ENCODE assay signal across 28 mouse cellular contexts in genomic region chr10:79956643-79957154, GRCm38 (mm10). TPM values are rescaled to one million over a fixed set of nuclear protein-coding genes. Genes with fewer than 3 reads are reported as not detected.
A peak's percentile ranks its signal among the peaks of the same experiment; 100 is the strongest.
DNase-seq lines count a peak whose midpoint lies in the region; ATAC-seq lines count a peak whose summit lies in the region.
"Had no signal": no experiment of that assay in that cellular context is flagged by ENCODE, and none has a peak within 500 bp of the region (broad histone marks: within the 10 kb centered on the region; RNA-seq: fewer than 3 reads in every experiment).

No protein-coding gene starts in this region.

- H3K36me3 ChIP-seq in hindbrain, embryonic 13.5 days = peaks cover 18% of the 10 kb centered on the region
- peaks cover 13% of the 10 kb centered on the region for H3K36me3 ChIP-seq in hindbrain, embryonic 12.5 days
- H3K36me3 ChIP-seq in lung, embryonic 16.5 days (ENCODE audit: control insufficient read depth, insufficient read depth, low read length) = peaks cover 1% of the 10 kb centered on the region

- H3K4me3 ChIP-seq in hindbrain, embryonic 13.5 days = no peak overlapping the region
- no peak overlapping the region for H3K4me3 ChIP-seq in hindbrain, embryonic 12.5 days
- H3K4me3 ChIP-seq in lung, embryonic 16.5 days (ENCODE audit: low read length) = no peak overlapping the region
- H3K4me3 ChIP-seq: embryonic facial prominence, embryonic 12.5 days; forebrain, embryonic 15.5 days; kidney, embryonic 15.5 days; midbrain, embryonic 12.5 days had no signal

- WGBS in hindbrain, embryonic 13.5 days = 20% methylated on average over 4 of the region's 4 CpGs
- WGBS in hindbrain, embryonic 12.5 days = 19% methylated on average over 4 of the region's 4 CpGs
- WGBS in lung, embryonic 16.5 days = 16% methylated on average over 4 of the region's 4 CpGs

- H3K9me3 ChIP-seq in hindbrain, embryonic 13.5 days = no peaks in the 10 kb centered on the region
- H3K9me3 ChIP-seq in hindbrain, embryonic 12.5 days (replicated peaks) = no peaks in the 10 kb centered on the region
- H3K9me3 ChIP-seq in lung, embryonic 16.5 days (ENCODE audit: control insufficient read depth, low read length) = no peaks in the 10 kb centered on the region
- H3K9me3 ChIP-seq: embryonic facial prominence, embryonic 12.5 days; forebrain, embryonic 15.5 days; kidney, embryonic 15.5 days; midbrain, embryonic 12.5 days had no signal

- DNase-seq in embryo, embryonic 10 days (ENCODE audit: low spot score) = peak; percentile 71
- DNase-seq in embryo, embryonic 11 days = no peak
- DNase-seq in lung, adult 18-20 months = no peak
- no peak for DNase-seq in left cerebral cortex, postnatal 10 days (ENCODE audit: extremely low spot score in 1 of 2, low spot score in 2 of 2)
- no peak for DNase-seq in cerebellum, postnatal 10 days
- DNase-seq: adrenal gland, postnatal 14 days; cerebellum, adult 2 months; cerebellum, postnatal 36 days; heart, postnatal 4 days; kidney, postnatal 4 days; layer of hippocampus, adult 9-11 months; liver; liver, postnatal 0 days; lung, postnatal 14 days; right cerebral cortex, postnatal 14 days; thymus, adult 2 months; thymus, postnatal 4 days had no signal

- H3K4me1 ChIP-seq in hindbrain, embryonic 13.5 days (replicated peaks) = peaks cover 13% of the 10 kb centered on the region
- H3K4me1 ChIP-seq in hindbrain, embryonic 12.5 days = peaks cover 13% of the 10 kb centered on the region
- peaks cover 16% of the 10 kb centered on the region for H3K4me1 ChIP-seq in lung, embryonic 16.5 days (replicated peaks; ENCODE audit: control insufficient read depth, insufficient read depth, low read length)

- intact Hi-C loops in left cerebral cortex, postnatal 10 days (cut with DNase I) = loop anchor here (10.0 kb wide), 1 partner anchor 122 kb away; no protein-coding TSS in a partner anchor

- no peak for ATAC-seq in hindbrain, embryonic 13.5 days (ENCODE audit: low FRiP score)
- ATAC-seq in hindbrain, embryonic 12.5 days (ENCODE audit: low FRiP score) = no peak
- no peak for ATAC-seq in lung, embryonic 16.5 days (ENCODE audit: low read depth)
- ATAC-seq: forebrain, embryonic 15.5 days; inflammation-experienced regulatory T-cells, adult 6 months; liver, postnatal 0 days had no signal

- H3K27ac ChIP-seq in hindbrain, embryonic 13.5 days = no peak overlapping the region
- H3K27ac ChIP-seq in hindbrain, embryonic 12.5 days = no peak overlapping the region
- H3K27ac ChIP-seq in lung, embryonic 16.5 days (ENCODE audit: low read length) = no peak overlapping the region
- H3K27ac ChIP-seq: embryonic facial prominence, embryonic 12.5 days; forebrain, embryonic 15.5 days; midbrain, embryonic 12.5 days; stomach, postnatal 0 days had no signal

- 0 out of 2 replicates have a peak overlapping the region, but pooled peaks have one; percentile 8 for H3K9ac ChIP-seq in hindbrain, embryonic 13.5 days
- no peak overlapping the region for H3K9ac ChIP-seq in hindbrain, embryonic 12.5 days
- H3K9ac ChIP-seq in lung, embryonic 16.5 days (ENCODE audit: low read length) = peak overlapping the region; percentile 15; the same call in 1 of the 2 replicates
- H3K9ac ChIP-seq: forebrain, embryonic 15.5 days; kidney, embryonic 15.5 days; liver, postnatal 0 days had no signal

- no peak overlapping the region for H3K4me2 ChIP-seq in hindbrain, embryonic 13.5 days
- no peak overlapping the region for H3K4me2 ChIP-seq in hindbrain, embryonic 12.5 days (replicated peaks)
- H3K4me2 ChIP-seq in lung, embryonic 16.5 days (ENCODE audit: low read depth, low read length) = no peak overlapping the region
- H3K4me2 ChIP-seq: embryonic facial prominence, embryonic 12.5 days; forebrain, embryonic 15.5 days; kidney, embryonic 15.5 days; midbrain, embryonic 12.5 days had no signal

- 0 out of 2 replicates have a peak, but pooled peaks cover 9% of the 10 kb centered on the region for H3K27me3 ChIP-seq in hindbrain, embryonic 13.5 days
- peaks cover 16% of the 10 kb centered on the region; the same call in 1 of the 2 replicates for H3K27me3 ChIP-seq in hindbrain, embryonic 12.5 days
- no peaks in the 10 kb centered on the region for H3K27me3 ChIP-seq in lung, embryonic 16.5 days (ENCODE audit: control insufficient read depth, insufficient read depth, low read depth, low read length)
- H3K27me3 ChIP-seq: embryonic facial prominence, embryonic 12.5 days; forebrain, embryonic 15.5 days; kidney, embryonic 15.5 days; midbrain, embryonic 12.5 days had no signal

RNA-seq across cellular contexts. Expression of gene Wdr18, which starts 3.3 kb away (rescaled TPM):
- polyA plus RNA-seq in hindbrain, embryonic 13.5 days (2015; fragmentation: Nextera tagmentation; extraction: Ambion mirVana) = 77.4 and 77.9 TPM in 2 replicates
- 89.4 and 100 TPM in 2 replicates for polyA plus RNA-seq in hindbrain, embryonic 12.5 days (2016; fragmentation: Nextera tagmentation; extraction: Ambion mirVana)
- 76.7 and 83.0 TPM in 2 replicates for polyA plus RNA-seq in lung, embryonic 16.5 days (2015; fragmentation: Nextera tagmentation; extraction: Ambion mirVana)
- total RNA-seq in left cerebral cortex, postnatal 10 days (2021) = 10 to 100 TPM; 46.2 to 49.9 TPM

RNA-seq across cellular contexts. Expression of gene Grin3b, which starts 13.8 kb away (rescaled TPM):
- polyA plus RNA-seq in hindbrain, embryonic 13.5 days (2015; fragmentation: Nextera tagmentation; extraction: Ambion mirVana) = 0.61 and 0.65 TPM in 2 replicates
- 0.23 and 0.44 TPM in 2 replicates for polyA plus RNA-seq in hindbrain, embryonic 12.5 days (2016; fragmentation: Nextera tagmentation; extraction: Ambion mirVana)
- polyA plus RNA-seq in lung, embryonic 16.5 days (2015; fragmentation: Nextera tagmentation; extraction: Ambion mirVana) = 0.25 and 0.75 TPM in 2 replicates
- under 1 TPM; 0.24 to 0.28 TPM for total RNA-seq in left cerebral cortex, postnatal 10 days (2021)
- total RNA-seq: adrenal gland, postnatal 14 days; granulocyte monocyte progenitor cell, adult 5-6 weeks; megakaryocyte progenitor cell, adult 5-6 weeks had no signal

RNA-seq across cellular contexts. Expression of gene Tmem259, which starts 27.4 kb away (rescaled TPM):
- 16.0 and 16.3 TPM in 2 replicates for polyA plus RNA-seq in hindbrain, embryonic 13.5 days (2015; fragmentation: Nextera tagmentation; extraction: Ambion mirVana)
- polyA plus RNA-seq in hindbrain, embryonic 12.5 days (2016; fragmentation: Nextera tagmentation; extraction: Ambion mirVana) = 23.1 and 25.5 TPM in 2 replicates
- 7.3 and 9.0 TPM in 2 replicates for polyA plus RNA-seq in lung, embryonic 16.5 days (2015; fragmentation: Nextera tagmentation; extraction: Ambion mirVana)
- total RNA-seq in left cerebral cortex, postnatal 10 days (2021) = 100 to 1,000 TPM; 136 TPM

RNA-seq across cellular contexts. Expression of gene Arid3a, which starts 29.9 kb away (rescaled TPM):
- polyA plus RNA-seq in hindbrain, embryonic 13.5 days (2015; fragmentation: Nextera tagmentation; extraction: Ambion mirVana) = 3.5 and 4.0 TPM in 2 replicates
- polyA plus RNA-seq in hindbrain, embryonic 12.5 days (2016; fragmentation: Nextera tagmentation; extraction: Ambion mirVana) = 4.7 and 5.3 TPM in 2 replicates
- 4.1 and 4.8 TPM in 2 replicates for polyA plus RNA-seq in lung, embryonic 16.5 days (2015; fragmentation: Nextera tagmentation; extraction: Ambion mirVana)
- 1 to 10 TPM; 6.0 to 7.1 TPM for total RNA-seq in left cerebral cortex, postnatal 10 days (2021)

RNA-seq across cellular contexts. Expression of gene Cnn2, which starts 31.7 kb away (rescaled TPM):
- polyA plus RNA-seq in hindbrain, embryonic 13.5 days (2015; fragmentation: Nextera tagmentation; extraction: Ambion mirVana) = 43.7 and 53.1 TPM in 2 replicates
- polyA plus RNA-seq in hindbrain, embryonic 12.5 days (2016; fragmentation: Nextera tagmentation; extraction: Ambion mirVana) = 178 and 204 TPM in 2 replicates
- polyA plus RNA-seq in lung, embryonic 16.5 days (2015; fragmentation: Nextera tagmentation; extraction: Ambion mirVana) = 401 and 405 TPM in 2 replicates
- total RNA-seq in left cerebral cortex, postnatal 10 days (2021) = 10 to 100 TPM in 1 of 2 experiments, 1 to 10 TPM in 1; 8.9 to 12.4 TPM
